ENCODE assay signal across 8 mouse cellular contexts in the genomic region with DNA sequence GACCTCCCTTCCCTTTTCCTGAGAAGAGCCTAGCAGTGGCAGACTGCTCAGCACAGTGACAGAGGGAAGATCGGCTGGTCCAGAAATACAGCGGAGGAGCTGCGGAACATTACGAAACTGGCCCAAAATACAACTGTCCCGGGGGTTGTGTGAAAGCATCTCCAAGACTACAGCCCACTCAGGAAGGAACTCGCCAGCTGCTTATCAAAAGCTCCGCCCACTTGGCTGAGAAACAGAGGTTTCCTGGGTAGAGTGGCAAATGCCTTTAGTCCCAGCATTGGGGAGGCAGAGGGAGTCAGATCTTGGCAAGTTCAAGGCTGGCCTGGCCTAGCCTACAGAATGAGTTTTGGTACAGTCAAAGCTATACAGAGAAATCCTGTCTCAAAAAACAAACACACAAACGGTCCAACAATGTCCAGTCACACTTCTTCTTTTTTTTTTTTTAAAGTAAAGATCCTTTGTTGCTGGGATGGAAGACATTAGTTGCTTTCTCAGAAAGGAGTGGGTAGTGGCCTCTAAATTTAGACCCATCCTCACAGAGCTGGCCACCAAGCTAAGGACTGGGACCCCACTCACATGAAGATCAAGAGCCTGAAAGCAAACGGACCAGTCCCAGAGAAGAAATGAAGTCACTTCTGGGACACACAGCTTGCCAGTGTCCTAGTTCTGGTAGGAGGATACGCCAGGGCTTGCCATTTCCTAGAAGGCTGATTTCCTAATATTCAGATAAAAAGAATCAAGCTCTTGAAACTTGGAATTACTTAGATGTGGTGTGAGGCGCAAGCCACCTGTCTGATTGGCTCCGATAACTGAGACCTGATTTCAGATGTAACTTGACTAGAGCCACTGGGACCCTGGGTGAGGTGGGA. TPM values are rescaled to one million over a fixed set of nuclear protein-coding genes. Genes with fewer than 3 reads are reported as not detected.
DNase-seq lines count a peak whose midpoint lies in the region; ATAC-seq and TF ChIP-seq lines count a peak whose summit lies in the region.

No protein-coding gene starts in this region.

- no peak for TF ChIP-seq CTCF in liver, postnatal 0 days (IDR thresholded peaks at IDR 0.05; ENCODE audit: low read depth)

- peak; percentile 32; the same call in 1 of the 2 replicates for ATAC-seq in heart, embryonic 14.5 days (ENCODE audit: insufficient number of reproducible peaks, insufficient read depth, low FRiP score, low read depth)
- peak; percentile 50 for ATAC-seq in liver, postnatal 0 days

- peak overlapping the region; percentile 46 to 59; a peak in 3 of 4 replicates for H3K27ac ChIP-seq in heart, embryonic 14.5 days (replicated peaks in 1 of 2; ENCODE audit: control insufficient read depth in 1 of 2, insufficient read depth in 1 of 2, low read depth in 2 of 2, low read length in 2 of 2)
- H3K27ac ChIP-seq in liver, postnatal 0 days (ENCODE audit: low read depth): peak overlapping the region; percentile 72

- 41% methylated on average over 12 of the region's 12 CpGs for WGBS in heart, embryonic 14.5 days
- 27% methylated on average over 12 of the region's 12 CpGs for WGBS in liver, postnatal 0 days (ENCODE audit: insufficient replicate concordance)

- peak overlapping the region; percentile 33 for H3K4me2 ChIP-seq in heart, embryonic 14.5 days (ENCODE audit: low read length)
- peak overlapping the region; percentile 6 for H3K4me2 ChIP-seq in liver, postnatal 0 days (ENCODE audit: low read depth, low read length)

- no peaks in the 10 kb centered on the region for H3K9me3 ChIP-seq in heart, embryonic 14.5 days (ENCODE audit: control insufficient read depth, low read length)
- H3K9me3 ChIP-seq in liver, postnatal 0 days (ENCODE audit: low read length): no peaks in the 10 kb centered on the region

- H3K27me3 ChIP-seq in heart, embryonic 14.5 days (ENCODE audit: control insufficient read depth, insufficient read depth, low read length): no peaks in the 10 kb centered on the region
- H3K27me3 ChIP-seq in liver, postnatal 0 days (ENCODE audit: insufficient read depth, low read length): no peaks in the 10 kb centered on the region

- peaks cover 10% of the 10 kb centered on the region for H3K36me3 ChIP-seq in heart, embryonic 14.5 days (ENCODE audit: control insufficient read depth, insufficient read depth, low read length)
- no peaks in the 10 kb centered on the region for H3K36me3 ChIP-seq in liver, postnatal 0 days (replicated peaks; ENCODE audit: insufficient read depth, low read length)

- TF ChIP-seq EP300 in liver, postnatal 0 days (IDR thresholded peaks at IDR 0.05; ENCODE audit: low read depth): peak; percentile 54; the same call in 1 of the 2 replicates

- H3K9ac ChIP-seq in heart, embryonic 14.5 days (ENCODE audit: low read length): no peak overlapping the region; the same call in 1 of the 2 replicates
- H3K9ac ChIP-seq in liver, postnatal 0 days (replicated peaks): peak overlapping the region; percentile 37; the same call in 1 of the 2 replicates

- no peak overlapping the region for H3K4me3 ChIP-seq in heart, embryonic 14.5 days (ENCODE audit: control insufficient read depth in 1 of 2, insufficient read depth in 1 of 2, low read depth in 1 of 2, low read length in 2 of 2)
- no peak overlapping the region for H3K4me3 ChIP-seq in liver, postnatal 0 days (ENCODE audit: low read depth, low read length)

- peaks cover 48 to 83% of the 10 kb centered on the region in 2 experiments for H3K4me1 ChIP-seq in heart, embryonic 14.5 days (ENCODE audit: control insufficient read depth in 2 of 2, insufficient read depth in 2 of 2, low read length in 2 of 2)
- H3K4me1 ChIP-seq in liver, postnatal 0 days (ENCODE audit: insufficient read depth): peaks cover 84% of the 10 kb centered on the region

- peak; percentile 78 for DNase-seq in ovary, adult 18-20 months (ENCODE audit: low spot score)
- no peak for DNase-seq in ovary, postnatal 14 days (ENCODE audit: low spot score)
- peak; percentile 71 for DNase-seq in cerebellum, adult 9-11 months
- DNase-seq in layer of hippocampus, adult 11-12 months (ENCODE audit: low spot score): peak; percentile 90
- DNase-seq in liver, postnatal 0 days: peak; percentile 69
- peak; percentile 94 for DNase-seq in right cerebral cortex, adult 18-20 months
- DNase-seq in urinary bladder, postnatal 10 days (ENCODE audit: low spot score): no peak

RNA-seq across cellular contexts. Expression of a gene that starts 12.5 kb away (rescaled TPM):
- 47.6 and 47.7 TPM in 2 replicates for polyA plus RNA-seq in heart, embryonic 14.5 days (2014; fragmentation: Nextera tagmentation; extraction: Ambion mirVana)
- polyA plus RNA-seq in liver, postnatal 0 days (2015; fragmentation: Nextera tagmentation; extraction: Ambion mirVana): 16.4 and 17.6 TPM in 2 replicates

RNA-seq across cellular contexts. Expression of a gene that starts 46.2 kb away (rescaled TPM):
- 5.0 and 5.3 TPM in 2 replicates for polyA plus RNA-seq in heart, embryonic 14.5 days (2014; fragmentation: Nextera tagmentation; extraction: Ambion mirVana)
- 10.1 and 13.5 TPM in 2 replicates for polyA plus RNA-seq in liver, postnatal 0 days (2015; fragmentation: Nextera tagmentation; extraction: Ambion mirVana)

Comparison
In these comparisons a context has a peak if more than half of its experiments do, and no peak if none do; other contexts are left out.
1. DNase-seq: peak in ovary, adult 18-20 months (single experiment), cerebellum, adult 9-11 months (single experiment), layer of hippocampus, adult 11-12 months (single experiment), liver, postnatal 0 days (single experiment) and right cerebral cortex, adult 18-20 months (single experiment); none in ovary, postnatal 14 days (single experiment) and urinary bladder, postnatal 10 days (single experiment).